Mouse (Mus musculus) gastrocnemius, postnatal 25 days (tissue): ENCODE measurements around the gene BC052040. TPM values are rescaled to one million over a fixed set of nuclear protein-coding genes. Genes with fewer than 3 reads are reported as not detected.

Source experiments
- DNase-seq: peaks from one replicate; pipeline ENCODE4 v3.0.0; 2022
- total RNA-seq, 2 experiments: library from RNA; stranded (reverse); gene quantifications; 1 replicate in 1 of 2; 2 replicates in 1 of 2; pipeline ENCODE4 v1.2.3; 2021

BC052040 gene
- total RNA-seq, 2 experiments from 2014 or later = 1.6 to 2.3 TPM

- no peak for DNase-seq
Measured at GRCm38 (mm10) chr2:115601280-115601679, 19.8 kb downstream of the BC052040 start.

- DNase-seq = no peak
Measured at GRCm38 (mm10) chr2:115602116-115602515, 20.6 kb downstream of the BC052040 start.

GRCm38 (mm10) chr2:115604132-115604531, 22.6 kb downstream of the BC052040 start:
- no peak for DNase-seq

GRCm38 (mm10) chr2:115605829-115606336, 24.4 kb downstream of the BC052040 start:
- DNase-seq = peak; percentile 40

- no peak for DNase-seq
Measured at GRCm38 (mm10) chr2:115609020-115609419, 27.5 kb downstream of the BC052040 start.

- DNase-seq = no peak
Measured at GRCm38 (mm10) chr2:115610092-115610491, 28.6 kb downstream of the BC052040 start.

GRCm38 (mm10) chr2:115610503-115610902, 29.0 kb downstream of the BC052040 start:
- no peak for DNase-seq

GRCm38 (mm10) chr2:115613830-115614520, 32.5 kb downstream of the BC052040 start:
- DNase-seq = no peak

- DNase-seq = no peak
Measured at GRCm38 (mm10) chr2:115628471-115628870, 47.0 kb downstream of the BC052040 start.

- no peak for DNase-seq
Measured at GRCm38 (mm10) chr2:115631031-115631434, 49.5 kb downstream of the BC052040 start.

GRCm38 (mm10) chr2:115631826-115632225, 50.3 kb downstream of the BC052040 start:
- DNase-seq = no peak

GRCm38 (mm10) chr2:115650203-115650602, 68.7 kb downstream of the BC052040 start:
- DNase-seq = no peak

- no peak for DNase-seq
Measured at GRCm38 (mm10) chr2:115659712-115660111, 78.2 kb downstream of the BC052040 start.

GRCm38 (mm10) chr2:115660213-115661120, 79.0 kb downstream of the BC052040 start:
- no peak for DNase-seq

- DNase-seq = no peak
Measured at GRCm38 (mm10) chr2:115667516-115667915, 86.0 kb downstream of the BC052040 start.

GRCm38 (mm10) chr2:115673054-115673660, 91.6 kb downstream of the BC052040 start:
- DNase-seq = no peak

GRCm38 (mm10) chr2:115678786-115679185, 97.3 kb downstream of the BC052040 start:
- no peak for DNase-seq

GRCm38 (mm10) chr2:115685250-115685649, 103.7 kb downstream of the BC052040 start:
- DNase-seq = no peak

- DNase-seq = no peak
Measured at GRCm38 (mm10) chr2:115687612-115688011, 106.1 kb downstream of the BC052040 start.

- no peak for DNase-seq
Measured at GRCm38 (mm10) chr2:115688282-115688681, 106.8 kb downstream of the BC052040 start.

GRCm38 (mm10) chr2:115693841-115694240, 112.3 kb downstream of the BC052040 start:
- DNase-seq = no peak

- no peak for DNase-seq
Measured at GRCm38 (mm10) chr2:115694386-115694785, 112.9 kb downstream of the BC052040 start.

- no peak for DNase-seq
Measured at GRCm38 (mm10) chr2:115699032-115699431, 117.5 kb downstream of the BC052040 start.
